Mouse (Mus musculus) ES-Bruce4 (cell line): Measurements from ENCODE around the gene Gmnc. TPM values are rescaled to one million over a fixed set of nuclear protein-coding genes. Genes with fewer than 3 reads are reported as not detected.

Experiments used
- H3K27ac ChIP-seq: 2 replicates; pipeline ENCODE4 v1.5.1; 2012; ENCODE audit warnings: low read length, inconsistent platforms; ENCODE audit not compliant: insufficient read depth
- H3K27me3 ChIP-seq: 2 replicates; pipeline ENCODE4 v1.6.1; 2012; ENCODE audit warnings: mild to moderate bottlenecking, low read length, inconsistent platforms; ENCODE audit not compliant: control insufficient read depth, poor library complexity, insufficient read depth, severe bottlenecking
- H3K36me3 ChIP-seq: 2 replicates; pipeline ENCODE4 v1.6.1; 2012; ENCODE audit warnings: inconsistent platforms, mild to moderate bottlenecking, low read length, moderate library complexity; ENCODE audit not compliant: control insufficient read depth, poor library complexity, insufficient read depth, severe bottlenecking
- H3K4me1 ChIP-seq: one replicate; pipeline ENCODE4 v1.8.1; 2011; ENCODE audit warnings: low read length; ENCODE audit not compliant: control insufficient read depth, insufficient read depth
- H3K4me3 ChIP-seq: 2 replicates; pipeline ENCODE4 v1.5.1; 2011; ENCODE audit warnings: low read depth, mild to moderate bottlenecking, low read length
- H3K9ac ChIP-seq: 2 replicates; pipeline ENCODE4 v1.6.1; 2012; ENCODE audit warnings: low read depth, mild to moderate bottlenecking, inconsistent platforms; ENCODE audit not compliant: poor library complexity, severe bottlenecking
- H3K9me3 ChIP-seq: replicated peaks from 2 replicates; pipeline ENCODE4 v1.6.1; 2012; ENCODE audit warnings: mild to moderate bottlenecking, low read length, inconsistent platforms; ENCODE audit not compliant: control insufficient read depth, poor library complexity, insufficient read depth, severe bottlenecking
- CTCF ChIP-seq: IDR thresholded peaks from one replicate; pipeline ENCODE4 v1.8.1; 2011; ENCODE audit warnings: low read depth, low read length
- EP300 ChIP-seq: IDR thresholded peaks from 2 replicates; pipeline ENCODE4 v1.6.1; 2011; ENCODE audit warnings: low read depth, low read length; ENCODE audit not compliant: insufficient read depth
- POLR2A ChIP-seq: IDR thresholded peaks from one replicate; pipeline ENCODE4 v1.8.1; 2011; ENCODE audit warnings: low read length; ENCODE audit not compliant: insufficient read depth
- polyA plus RNA-seq: library from polyadenylated mRNA; stranded (reverse); fragments of >200 nt; gene quantifications from 2 replicates; pipeline ENCODE4 v1.2.4, GENCODE M21; 2011; ENCODE audit warnings: low read depth; ENCODE audit not compliant: missing spikeins, insufficient read depth, insufficient read length

The Gmnc gene
- polyA plus RNA-seq, 1 experiment = not detected

GRCm38 (mm10) chr16:26966830-26967229 is 24.6 kb downstream of the Gmnc start:
- no peaks in the 10 kb centered on the region for H3K9me3 ChIP-seq
- no peak overlapping the region for H3K9ac ChIP-seq
- H3K27me3 ChIP-seq = peaks cover 14% of the 10 kb centered on the region
- no peaks in the 10 kb centered on the region for H3K36me3 ChIP-seq
- no peaks in the 10 kb centered on the region for H3K4me1 ChIP-seq
- H3K4me3 ChIP-seq = no peak overlapping the region
- H3K27ac ChIP-seq = no peak overlapping the region
- TF ChIP-seq EP300 (no peak), CTCF (no peak), POLR2A (no peak)

- TF ChIP-seq EP300 (no peak), CTCF (no peak), POLR2A (no peak)
- no peaks in the 10 kb centered on the region for H3K36me3 ChIP-seq
Observed at GRCm38 (mm10) chr16:26961971-26962370, 29.5 kb downstream of the Gmnc start.

GRCm38 (mm10) chr16:26951601-26952000 is 39.9 kb downstream of the Gmnc start:
- Histone ChIP-seq H3K36me3 (no peaks in the 10 kb centered on the region), H3K27me3 (no peaks in the 10 kb centered on the region; the same call in 1 of the 2 replicates), H3K4me1 (no peaks in the 10 kb centered on the region), H3K9me3 (no peaks in the 10 kb centered on the region), H3K9ac (no peak overlapping the region), H3K27ac (no peak overlapping the region), H3K4me3 (no peak overlapping the region)
- TF ChIP-seq EP300 (no peak), CTCF (no peak), POLR2A (no peak)

More at GRCm38 (mm10) chr16:26961971-26962370, 29.5 kb downstream of the Gmnc start:
- H3K9me3 ChIP-seq = 0 out of 2 replicates have a peak, but pooled peaks cover 3% of the 10 kb centered on the region
- H3K4me3 ChIP-seq = no peak overlapping the region
- H3K27ac ChIP-seq = no peak overlapping the region
- no peak overlapping the region for H3K9ac ChIP-seq
- peaks cover 16% of the 10 kb centered on the region for H3K27me3 ChIP-seq
- H3K4me1 ChIP-seq = no peaks in the 10 kb centered on the region

- Histone ChIP-seq H3K27ac (no peak overlapping the region), H3K27me3 (no peaks in the 10 kb centered on the region), H3K4me1 (no peaks in the 10 kb centered on the region), H3K9ac (no peak overlapping the region), H3K9me3 (no peaks in the 10 kb centered on the region), H3K36me3 (no peaks in the 10 kb centered on the region), H3K4me3 (no peak overlapping the region)
- TF ChIP-seq POLR2A = no peak
- no peak for TF ChIP-seq CTCF
- TF ChIP-seq EP300 = no peak
Observed at GRCm38 (mm10) chr16:26950209-26950608, 41.2 kb downstream of the Gmnc start.

GRCm38 (mm10) chr16:26903968-26904367 is 87.5 kb downstream of the Gmnc start:
- Histone ChIP-seq H3K36me3 (no peaks in the 10 kb centered on the region), H3K27ac (no peak overlapping the region), H3K9ac (no peak overlapping the region), H3K4me3 (no peak overlapping the region), H3K4me1 (no peaks in the 10 kb centered on the region), H3K9me3 (no peaks in the 10 kb centered on the region), H3K27me3 (no peaks in the 10 kb centered on the region)
- no peak for TF ChIP-seq CTCF
- TF ChIP-seq POLR2A = no peak
- no peak for TF ChIP-seq EP300

GRCm38 (mm10) chr16:26901471-26901870 is 90.0 kb downstream of the Gmnc start:
- Histone ChIP-seq H3K4me1 (no peaks in the 10 kb centered on the region), H3K27ac (no peak overlapping the region), H3K27me3 (no peaks in the 10 kb centered on the region), H3K9me3 (no peaks in the 10 kb centered on the region), H3K9ac (no peak overlapping the region), H3K4me3 (no peak overlapping the region), H3K36me3 (no peaks in the 10 kb centered on the region)
- TF ChIP-seq POLR2A = no peak
- TF ChIP-seq CTCF = no peak
- TF ChIP-seq EP300 = no peak

GRCm38 (mm10) chr16:26886337-26886736 is 105.1 kb downstream of the Gmnc start:
- Histone ChIP-seq H3K4me1 (no peaks in the 10 kb centered on the region), H3K9me3 (no peaks in the 10 kb centered on the region), H3K4me3 (no peak overlapping the region), H3K9ac (no peak overlapping the region), H3K36me3 (no peaks in the 10 kb centered on the region), H3K27me3 (no peaks in the 10 kb centered on the region), H3K27ac (no peak overlapping the region)
- TF ChIP-seq CTCF (no peak), POLR2A (no peak), EP300 (no peak)
